Mouse (Mus musculus): ENCODE data around the gene Cyp17a1. TPM values are rescaled to one million over a fixed set of nuclear protein-coding genes. Genes with fewer than 3 reads are reported as not detected.

Cyp17a1 gene
- polyA plus RNA-seq, 1 experiment from 2014 or later: not detected

DNA sequence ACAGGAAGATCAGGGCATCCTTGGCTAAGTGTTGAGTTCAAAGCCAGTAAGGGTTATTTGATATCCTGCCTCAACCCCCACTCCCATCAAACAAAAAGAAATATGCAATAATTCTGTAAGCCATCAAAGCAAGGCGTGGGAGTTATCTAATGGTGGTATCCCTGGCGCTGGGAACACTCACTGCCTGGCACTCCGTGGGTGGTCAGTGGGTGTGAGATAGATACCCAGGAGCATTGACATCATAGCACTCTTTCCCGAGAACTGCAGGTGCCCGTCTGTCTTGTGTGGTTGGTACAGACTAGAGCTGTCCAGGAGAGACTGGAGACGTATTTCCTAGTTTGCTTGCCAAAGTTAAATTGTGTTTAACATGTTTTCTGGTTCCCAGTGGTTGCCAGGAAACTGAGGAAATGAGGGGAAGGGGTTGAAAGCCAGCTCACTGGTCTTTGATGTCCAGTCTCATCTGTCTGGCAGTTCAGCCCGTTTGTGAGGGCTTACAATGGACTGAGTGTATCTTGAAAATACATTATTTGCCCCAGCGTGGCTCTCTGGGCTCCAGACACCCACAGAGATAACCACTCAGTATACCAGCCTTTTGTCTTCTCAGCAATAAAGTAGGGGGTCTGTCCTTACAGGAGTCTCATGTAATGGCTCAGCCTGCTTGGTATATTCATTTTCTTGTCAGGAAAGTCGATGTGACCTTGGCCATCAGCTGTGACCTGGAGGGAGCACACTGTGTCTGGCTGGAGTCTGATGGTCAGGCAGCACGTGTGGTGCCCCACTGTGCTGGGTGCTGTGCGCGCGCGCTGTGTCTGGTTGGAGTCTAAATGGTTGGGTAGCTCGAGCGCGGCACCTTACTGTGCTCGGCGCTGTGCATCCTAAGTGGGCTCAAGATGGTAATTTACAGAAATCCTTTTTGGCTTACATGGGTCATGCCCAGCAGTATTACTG is 51.5 kb downstream of the Cyp17a1 start:
- no peak overlapping the region for H3K4me3 ChIP-seq
- H3K27ac ChIP-seq (replicated peaks): peak overlapping the region; percentile 60
- 61% methylated on average over 19 of the region's 19 CpGs for WGBS
- H3K27me3 ChIP-seq: no peaks in the 10 kb centered on the region
- no peak overlapping the region for H3K4me2 ChIP-seq (replicated peaks)
- no peak for ATAC-seq (ENCODE audit: low FRiP score, low read depth)
- H3K9me3 ChIP-seq: no peaks in the 10 kb centered on the region
- peaks cover 56% of the 10 kb centered on the region for H3K4me1 ChIP-seq
- H3K9ac ChIP-seq (replicated peaks): no peak overlapping the region
- H3K36me3 ChIP-seq: peaks cover 15% of the 10 kb centered on the region

GRCm38 (mm10) chr19:46620016-46620808 is 52.8 kb downstream of the Cyp17a1 start:
- 80% methylated on average over 14 of the region's 14 CpGs for WGBS

DNA sequence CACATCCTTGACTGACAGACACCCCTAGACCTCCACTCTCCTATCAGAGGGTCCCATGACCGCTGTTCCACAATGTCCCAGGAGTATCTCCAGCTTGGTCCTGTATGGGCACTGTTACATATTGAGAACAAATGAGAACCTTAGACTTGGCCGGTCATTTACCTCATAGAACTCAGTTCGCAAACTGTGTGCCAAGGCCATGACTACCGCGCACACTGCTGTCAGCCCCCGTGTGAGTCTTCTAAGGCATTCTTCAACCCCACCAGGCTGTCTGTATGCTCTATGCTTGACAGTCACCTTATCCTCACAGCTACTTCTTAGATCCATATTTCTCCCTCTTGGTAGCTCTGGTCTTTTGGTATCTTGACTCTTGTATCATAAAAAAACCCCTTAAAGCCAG is 53.5 kb downstream of the Cyp17a1 start:
- Histone ChIP-seq H3K9ac (replicated peaks) (no peak overlapping the region), H3K27me3 (no peaks in the 10 kb centered on the region), H3K4me2 (replicated peaks) (no peak overlapping the region), H3K36me3 (0 out of 2 replicates have a peak, but pooled peaks cover 5% of the 10 kb centered on the region), H3K4me1 (peaks cover 55% of the 10 kb centered on the region), H3K4me3 (no peak overlapping the region), H3K9me3 (no peaks in the 10 kb centered on the region), H3K27ac (replicated peaks) (no peak overlapping the region)
- WGBS: 96% methylated on average over 6 of the region's 6 CpGs
- no peak for ATAC-seq (ENCODE audit: low FRiP score, low read depth)

More at GRCm38 (mm10) chr19:46620016-46620808, 52.8 kb downstream of the Cyp17a1 start:
- Histone ChIP-seq H3K4me1 (peaks cover 56% of the 10 kb centered on the region), H3K27ac (replicated peaks) (no peak overlapping the region), H3K9me3 (no peaks in the 10 kb centered on the region), H3K4me3 (no peak overlapping the region), H3K36me3 (peaks cover 9% of the 10 kb centered on the region), H3K4me2 (replicated peaks) (no peak overlapping the region), H3K9ac (replicated peaks) (no peak overlapping the region), H3K27me3 (no peaks in the 10 kb centered on the region)
- ATAC-seq (ENCODE audit: low FRiP score, low read depth): no peak

- 0 out of 2 replicates have a peak, but pooled peaks cover 7% of the 10 kb centered on the region for H3K36me3 ChIP-seq
- peaks cover 50% of the 10 kb centered on the region for H3K4me1 ChIP-seq
- H3K4me3 ChIP-seq: no peak overlapping the region
- no peak for ATAC-seq (ENCODE audit: low FRiP score, low read depth)
- WGBS: 89% methylated on average over 19 of the region's 19 CpGs
- H3K27ac ChIP-seq (replicated peaks): 0 out of 2 replicates have a peak overlapping the region, but pooled peaks have one; percentile 42
- H3K27me3 ChIP-seq: no peaks in the 10 kb centered on the region
- H3K9ac ChIP-seq (replicated peaks): no peak overlapping the region
- no peaks in the 10 kb centered on the region for H3K9me3 ChIP-seq
- no peak overlapping the region for H3K4me2 ChIP-seq (replicated peaks)
Observed at GRCm38 (mm10) chr19:46619001-46619400, 54.0 kb downstream of the Cyp17a1 start.

DNA sequence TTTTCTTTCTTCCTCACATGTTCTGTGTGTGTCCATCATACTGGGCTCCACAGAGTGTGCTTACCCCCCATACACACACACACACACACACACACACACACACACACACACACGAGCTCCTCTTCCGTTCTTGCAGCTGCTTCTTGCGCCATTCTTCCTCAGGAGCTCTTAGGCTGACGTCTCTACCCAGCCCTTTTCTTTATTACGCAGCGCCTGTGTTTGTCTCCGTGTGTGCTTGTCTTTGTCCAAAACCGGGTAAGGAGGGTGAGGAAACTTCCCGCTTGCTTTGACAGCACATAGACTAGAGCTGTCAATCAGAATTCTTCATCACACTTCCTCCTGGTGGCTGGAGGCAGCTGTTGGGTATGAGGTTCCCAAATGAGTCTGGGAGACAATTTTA is 54.6 kb downstream of the Cyp17a1 start:
- 56% methylated on average over 9 of the region's 9 CpGs for WGBS
- H3K27me3 ChIP-seq: no peaks in the 10 kb centered on the region
- H3K9ac ChIP-seq (replicated peaks): no peak overlapping the region
- no peak overlapping the region for H3K4me2 ChIP-seq (replicated peaks)
- H3K4me1 ChIP-seq: peaks cover 43% of the 10 kb centered on the region
- peak overlapping the region; percentile 42; the same call in 1 of the 2 replicates for H3K27ac ChIP-seq (replicated peaks)
- no peak overlapping the region for H3K4me3 ChIP-seq
- peaks cover 13% of the 10 kb centered on the region; the same call in 1 of the 2 replicates for H3K36me3 ChIP-seq
- H3K9me3 ChIP-seq: no peaks in the 10 kb centered on the region
- no peak for ATAC-seq (ENCODE audit: low FRiP score, low read depth)

- Histone ChIP-seq H3K4me1 (peaks cover 33% of the 10 kb centered on the region), H3K9ac (replicated peaks) (no peak overlapping the region), H3K36me3 (peaks cover 22% of the 10 kb centered on the region; the same call in 1 of the 2 replicates), H3K4me2 (replicated peaks) (no peak overlapping the region), H3K4me3 (no peak overlapping the region), H3K9me3 (no peaks in the 10 kb centered on the region), H3K27me3 (no peaks in the 10 kb centered on the region), H3K27ac (replicated peaks) (no peak overlapping the region)
- WGBS: 91% methylated on average over 8 of the region's 8 CpGs
- no peak for ATAC-seq (ENCODE audit: low FRiP score, low read depth)
Observed at GRCm38 (mm10) chr19:46617361-46617760, 55.6 kb downstream of the Cyp17a1 start.

Other genes starting within 250 kb of the Cyp17a1 start
- gene Trim8, start 171.5 kb downstream of the Cyp17a1 start, polyA plus RNA-seq (2016; fragmentation: Nextera tagmentation; extraction: Ambion mirVana): 38.5 and 53.9 TPM in 2 replicates
- 201 and 208 TPM in 2 replicates for gene Arl3, start 100.0 kb downstream of the Cyp17a1 start, polyA plus RNA-seq (2016; fragmentation: Nextera tagmentation; extraction: Ambion mirVana)
- 11.9 and 14.2 TPM in 2 replicates for gene Sfxn2, start 99.8 kb downstream of the Cyp17a1 start, polyA plus RNA-seq (2016; fragmentation: Nextera tagmentation; extraction: Ambion mirVana)
- gene Wbp1l, start 74.1 kb downstream of the Cyp17a1 start, polyA plus RNA-seq (2016; fragmentation: Nextera tagmentation; extraction: Ambion mirVana): 47.6 and 51.5 TPM in 2 replicates
- 17.2 and 17.3 TPM in 2 replicates for gene Borcs7, start 16.7 kb upstream of the Cyp17a1 start, polyA plus RNA-seq (2016; fragmentation: Nextera tagmentation; extraction: Ambion mirVana)
- gene As3mt, start 34.3 kb upstream of the Cyp17a1 start, polyA plus RNA-seq (2016; fragmentation: Nextera tagmentation; extraction: Ambion mirVana): 27.0 and 29.9 TPM in 2 replicates
- gene Cnnm2, start 88.4 kb upstream of the Cyp17a1 start, polyA plus RNA-seq (2016; fragmentation: Nextera tagmentation; extraction: Ambion mirVana): 7.2 and 9.2 TPM in 2 replicates